ENCODE assay signal across 8 mouse cellular contexts in the genomic region with DNA sequence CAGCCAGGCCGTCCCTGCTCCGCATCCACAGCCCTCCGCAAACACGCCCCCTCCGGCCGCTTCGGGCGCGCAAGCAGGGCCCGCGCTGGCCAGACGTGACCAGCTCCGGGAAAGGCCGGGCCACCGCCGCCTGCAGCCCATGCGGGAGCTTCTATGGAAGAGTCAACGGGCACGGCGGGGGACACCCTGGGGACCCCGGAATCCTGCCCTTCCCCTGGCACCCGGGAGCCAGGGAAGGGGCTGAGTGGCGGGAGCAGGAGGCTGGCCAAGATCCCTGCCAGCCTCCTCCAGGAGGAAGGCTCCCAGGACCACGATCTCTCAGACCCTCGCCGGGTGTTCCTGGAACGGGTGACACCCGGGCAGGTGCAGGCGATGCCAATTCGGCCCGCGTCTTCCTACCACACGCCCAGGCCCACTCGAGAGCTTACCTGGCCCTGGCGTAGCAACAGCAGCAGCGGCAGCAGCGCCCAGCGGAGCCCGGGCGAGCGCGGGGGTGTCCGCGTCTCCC. TPM values are rescaled to one million over a fixed set of nuclear protein-coding genes. Genes with fewer than 3 reads are reported as not detected.
A peak's percentile ranks its signal among the peaks of the same experiment; 100 is the strongest.
DNase-seq lines count a peak whose midpoint lies in the region; ATAC-seq and TF ChIP-seq lines count a peak whose summit lies in the region.

No protein-coding gene starts in this region.

- H3K4me1 ChIP-seq in heart, adult 2 months (ENCODE audit: control insufficient read depth, insufficient read depth, low read length) = peaks cover 2% of the 10 kb centered on the region; the same call in 1 of the 2 replicates
- H3K4me1 ChIP-seq in kidney, adult 2 months (ENCODE audit: control insufficient read depth, insufficient read depth, low read length) = peaks cover 10% of the 10 kb centered on the region; the same call in 1 of the 2 replicates
- peaks cover 12% of the 10 kb centered on the region for H3K4me1 ChIP-seq in lung, adult 2 months (ENCODE audit: control insufficient read depth, insufficient read depth, low read length)
- H3K4me1 ChIP-seq in neural tube, embryonic 14.5 days (ENCODE audit: control insufficient read depth, insufficient read depth, low read length) = 0 out of 2 replicates have a peak, but pooled peaks cover 3% of the 10 kb centered on the region

- H3K79me2 ChIP-seq in heart, adult 2 months (replicated peaks; ENCODE audit: control insufficient read depth, insufficient read depth, low read length) = no peaks in the 10 kb centered on the region

- no peak for TF ChIP-seq EP300 in heart, adult 2 months (IDR thresholded peaks at IDR 0.05; ENCODE audit: insufficient read depth, low read depth, low read length)

- peak overlapping the region; percentile 71 for H3K4me2 ChIP-seq in neural tube, embryonic 14.5 days (ENCODE audit: low read depth, low read length)

- no peaks in the 10 kb centered on the region for H3K27me3 ChIP-seq in heart, adult 2 months (ENCODE audit: control insufficient read depth, insufficient read depth, low read length)
- no peaks in the 10 kb centered on the region for H3K27me3 ChIP-seq in kidney, adult 2 months (replicated peaks; ENCODE audit: control insufficient read depth, insufficient read depth, low read length)
- H3K27me3 ChIP-seq in neural tube, embryonic 14.5 days (ENCODE audit: control insufficient read depth, insufficient read depth, low read length) = no peaks in the 10 kb centered on the region

- H3K36me3 ChIP-seq in heart, adult 2 months (ENCODE audit: control insufficient read depth, insufficient read depth, low read length) = no peaks in the 10 kb centered on the region
- H3K36me3 ChIP-seq in kidney, adult 2 months (ENCODE audit: control insufficient read depth, insufficient read depth, low read length) = no peaks in the 10 kb centered on the region
- no peaks in the 10 kb centered on the region for H3K36me3 ChIP-seq in neural tube, embryonic 14.5 days (ENCODE audit: control insufficient read depth, insufficient read depth, low read length)

- H3K4me3 ChIP-seq in heart, adult 2 months = peak overlapping the region; percentile 91
- peak overlapping the region; percentile 94 for H3K4me3 ChIP-seq in kidney, adult 2 months (ENCODE audit: insufficient read depth, low read depth, low read length)
- peak overlapping the region; percentile 88 for H3K4me3 ChIP-seq in lung, adult 2 months (replicated peaks; ENCODE audit: extremely low read depth, low read depth, low read length)
- H3K4me3 ChIP-seq in neural tube, embryonic 14.5 days (ENCODE audit: low read depth, low read length) = peak overlapping the region; percentile 91

- peak; percentile 52 for TF ChIP-seq CTCF in heart, adult 2 months (IDR thresholded peaks at IDR 0.05)
- peak; percentile 29; the same call in 1 of the 2 replicates for TF ChIP-seq CTCF in kidney, adult 2 months (conservative IDR thresholded peaks at IDR 0.05; ENCODE audit: insufficient read depth, insufficient read length, low read depth, low read length)
- TF ChIP-seq CTCF in lung, adult 2 months (IDR thresholded peaks at IDR 0.05; ENCODE audit: insufficient read depth, low read length) = no peak

- peak; percentile 62 for ATAC-seq in neural tube, embryonic 14.5 days (ENCODE audit: low read depth)

- no peak for TF ChIP-seq POLR2A in heart, adult 2 months (IDR thresholded peaks at IDR 0.05; ENCODE audit: insufficient read depth, low read depth, low read length)
- no peak for TF ChIP-seq POLR2A in kidney, adult 2 months (IDR thresholded peaks at IDR 0.05; ENCODE audit: low read depth, low read length)
- TF ChIP-seq POLR2A in lung, adult 2 months (IDR thresholded peaks at IDR 0.05; ENCODE audit: borderline replicate concordance, extremely low read depth, low read depth, low read length) = no peak

- WGBS in heart, adult 2 months = under 1% methylated on average over 44 of the region's 44 CpGs
- under 1% methylated on average over 43 of the region's 44 CpGs for WGBS in kidney, adult 2 months
- under 1% methylated on average over 43 of the region's 44 CpGs for WGBS in lung, adult 2 months
- under 1% methylated on average over 39 of the region's 44 CpGs for WGBS in neural tube, embryonic 14.5 days

- no peaks in the 10 kb centered on the region for H3K9me3 ChIP-seq in neural tube, embryonic 14.5 days (ENCODE audit: control insufficient read depth, low read length)

- peak overlapping the region; percentile 76 for H3K27ac ChIP-seq in heart, adult 2 months
- H3K27ac ChIP-seq in kidney, adult 2 months (ENCODE audit: insufficient read depth, low read depth, low read length) = peak overlapping the region; percentile 84
- peak overlapping the region; percentile 86 for H3K27ac ChIP-seq in neural tube, embryonic 14.5 days (ENCODE audit: low read depth, low read length)

- intact Hi-C loops in heart, adult 2 months (cut with DNase I) = loop anchor here (2.0 kb wide), 2 partner anchors 99 to 105 kb away; no protein-coding TSS in a partner anchor

- H3K9ac ChIP-seq in heart, adult 2 months (ENCODE audit: low read depth, low read length) = peak overlapping the region; percentile 93
- H3K9ac ChIP-seq in neural tube, embryonic 14.5 days (replicated peaks; ENCODE audit: low read depth, low read length) = peak overlapping the region; percentile 96

- peak; percentile 31 for DNase-seq in CD4-positive helper T cell, adult 2 months (ENCODE audit: low read depth, low spot score)
- DNase-seq in ZHBTc4 (ENCODE audit: low read depth, low spot score) = peak; percentile 60
- peak; percentile 82 for DNase-seq in embryo, embryonic 10.5 days (ENCODE audit: low spot score)
- DNase-seq in heart, adult 2 months = peak; percentile 71 to 77
- DNase-seq in kidney, adult 2 months = peak; percentile 74
- peak; percentile 67 for DNase-seq in lung, adult 2 months
- peak; percentile 52 for DNase-seq in urinary bladder, postnatal 25 days (ENCODE audit: low spot score)

RNA-seq across cellular contexts. Expression of gene Ptprj, which starts 0.7 kb away (rescaled TPM):
- 10 to 100 TPM in 1 of 2 experiments, 1 to 10 TPM in 1; 7.4 to 10.5 TPM for total RNA-seq in heart, adult 2 months (2021)
- polyA plus RNA-seq in heart, adult 2 months (2012; rRNA removed) = 3.7 and 4.8 TPM in 2 replicates
- polyA plus RNA-seq in kidney, adult 2 months (2012; rRNA removed) = 18.9 and 23.2 TPM in 2 replicates
- polyA plus RNA-seq in lung, adult 2 months (2012; rRNA removed) = 10.1 and 16.0 TPM in 2 replicates
- polyA plus RNA-seq in neural tube, embryonic 14.5 days (2014; fragmentation: Nextera tagmentation; extraction: Ambion mirVana) = 9.3 and 9.7 TPM in 2 replicates

Comparison
In these comparisons a context has a peak if more than half of its experiments do, and no peak if none do; other contexts are left out.
1. Peak in every context shown above with its lines: DNase-seq, ATAC-seq, H3K4me3 ChIP-seq and H3K27ac ChIP-seq.
2. DNase-seq: peak in every context shown above with its lines; median percentile 82 in embryo, embryonic 10.5 days; 74 in heart, adult 2 months; 74 in kidney, adult 2 months; 67 in lung, adult 2 months; 60 in ZHBTc4; 52 in urinary bladder, postnatal 25 days; 31 in CD4-positive helper T cell, adult 2 months.